Mouse (Mus musculus) cerebellum, adult 2 months (tissue): ENCODE measurements around the gene Stag1.

Experiments
- CTCF ChIP-seq: fragments of 200-500 bp; IDR thresholded peaks from 2 replicates; pipeline ENCODE4 v1.5.1; 2011; ENCODE audit warnings: low read depth, mild to moderate bottlenecking, control low read depth, low read length, moderate library complexity, borderline replicate concordance; ENCODE audit not compliant: insufficient read depth
- POLR2A ChIP-seq: fragments of 200-500 bp; IDR thresholded peaks from 2 replicates; pipeline ENCODE4 v1.6.1; 2011; ENCODE audit warnings: low read length, control low read depth, borderline replicate concordance; ENCODE audit not compliant: insufficient read depth

DNA sequence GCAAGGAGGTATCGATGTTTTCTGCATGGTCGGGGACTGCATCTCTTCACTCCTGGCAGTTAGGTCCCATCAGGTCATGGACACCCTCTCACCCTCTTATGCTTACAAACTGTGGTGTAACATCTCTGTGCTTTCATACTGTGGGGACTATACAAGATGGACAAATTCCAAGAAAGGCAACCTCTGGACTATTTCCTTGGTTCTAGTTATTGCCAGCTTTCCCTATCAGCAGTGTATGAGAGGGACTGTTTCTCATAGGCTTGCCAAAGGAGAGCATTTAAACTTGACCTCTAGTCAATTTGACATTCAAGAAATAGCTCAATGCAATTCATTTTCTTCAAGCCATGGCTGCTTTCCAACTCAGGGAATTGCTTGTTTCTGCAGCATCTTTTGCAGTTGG lies 393.7 kb downstream of the Stag1 start:
- TF ChIP-seq CTCF, result no peak
- TF ChIP-seq POLR2A, result no peak
